Mouse (Mus musculus) G1E (cell line): ENCODE measurements around the gene Synrg. TPM values are rescaled to one million over a fixed set of nuclear protein-coding genes. Genes with fewer than 3 reads are reported as not detected.

Experiments
- ATAC-seq: 2 replicates; pipeline ENCODE4 v1.8.0; 2016; ENCODE audit warnings: mild to moderate bottlenecking; ENCODE audit not compliant: insufficient number of reproducible peaks, poor library complexity, low FRiP score, severe bottlenecking; ENCODE audit errors: extremely low read depth
- DNase-seq: peaks from one replicate; pipeline ENCODE4 v3.0.0; 2012; ENCODE audit warnings: low spot score
- H3K27me3 ChIP-seq: 2 replicates; pipeline ENCODE4 v1.6.1; 2012; ENCODE audit warnings: mild to moderate bottlenecking, low read length, inconsistent platforms; ENCODE audit not compliant: insufficient read depth
- H3K36me3 ChIP-seq: replicated peaks from 2 replicates; pipeline ENCODE3; 2012; ENCODE audit warnings: mild to moderate bottlenecking, inconsistent platforms
- H3K4me1 ChIP-seq: 2 replicates; pipeline ENCODE4 v1.6.1; 2012; ENCODE audit warnings: low read depth, low read length, inconsistent platforms, mixed read lengths; ENCODE audit not compliant: insufficient read depth
- H3K4me3 ChIP-seq: 2 replicates; pipeline ENCODE4 v1.5.1; 2012; ENCODE audit warnings: low read depth, mild to moderate bottlenecking, inconsistent platforms, low read length, moderate library complexity, mixed read lengths
- H3K9me3 ChIP-seq: replicated peaks from 2 replicates; pipeline ENCODE4 v1.6.1; 2012; ENCODE audit warnings: inconsistent platforms
- CTCF ChIP-seq: IDR thresholded peaks from 2 replicates; pipeline ENCODE4 v1.5.1; 2012; ENCODE audit warnings: low read depth, low read length, inconsistent platforms, mixed read lengths
- GATA1 ChIP-seq: IDR thresholded peaks from 2 replicates; pipeline ENCODE4 v1.6.1; 2012; ENCODE audit warnings: borderline replicate concordance, low read length, inconsistent platforms, mixed read lengths
- GATA2 ChIP-seq: IDR thresholded peaks from 2 replicates; pipeline ENCODE4 v1.6.1; 2012; ENCODE audit warnings: low read depth, low read length, inconsistent platforms, borderline replicate concordance
- POLR2AphosphoS5 ChIP-seq: IDR thresholded peaks from 2 replicates; pipeline ENCODE4 v1.6.1; 2012; ENCODE audit warnings: low read depth, low read length, inconsistent platforms; ENCODE audit not compliant: insufficient replicate concordance
- TAL1 ChIP-seq: conservative IDR thresholded peaks from 2 replicates; pipeline ENCODE4 v1.6.1; 2012; ENCODE audit warnings: low read depth, low read length, inconsistent platforms, mixed read lengths
- polyA plus RNA-seq: library from polyadenylated mRNA; stranded (reverse); fragments of >175 nt; gene quantifications from 2 replicates; pipeline ENCODE4 v1.2.3, GENCODE M21; 2012
- total RNA-seq, 2 experiments: library from RNA; stranded (forward) in 1 of 2; stranded (reverse) in 1 of 2; fragments of 200-1000 nt in 1 of 2; fragments of >200 nt in 1 of 2; fragmentation: Nextera tagmentation in 1 of 2; gene quantifications; 2 replicates each; pipeline ENCODE4 v1.2.3; 2014 to 2017

Synrg gene
- total and polyA plus RNA-seq, 3 experiments, result 10.7 to 41.7 (median 17.4) TPM

DNA sequence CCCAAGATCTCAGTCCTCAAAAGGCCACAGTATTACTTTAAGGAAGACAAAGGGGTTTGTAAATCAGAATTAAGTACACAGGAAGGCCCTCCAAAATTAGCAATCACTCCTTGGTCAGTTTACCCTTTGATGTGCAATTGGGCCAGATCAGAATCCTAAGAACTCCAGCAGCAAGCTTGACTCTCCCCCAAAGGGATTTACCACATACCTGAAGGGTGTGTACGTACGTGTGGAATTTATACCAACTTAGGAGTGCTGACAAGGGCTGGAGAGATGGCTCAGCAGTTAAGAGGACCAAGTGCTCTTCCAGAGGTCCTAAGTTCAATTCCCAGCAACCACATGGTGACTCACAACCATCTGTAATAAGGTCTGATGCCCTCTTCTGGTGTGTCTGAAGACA lies 97.7 kb downstream of the Synrg start:
- no peaks in the 10 kb centered on the region for H3K36me3 ChIP-seq
- no peak for DNase-seq
- H3K4me1 ChIP-seq, result no peaks in the 10 kb centered on the region
- H3K9me3 ChIP-seq, result no peaks in the 10 kb centered on the region
- H3K4me3 ChIP-seq, result no peak overlapping the region
- peaks cover 26% of the 10 kb centered on the region for H3K27me3 ChIP-seq
- no peak for ATAC-seq
- no peak for TF ChIP-seq POLR2AphosphoS5
- TF ChIP-seq CTCF, result no peak
- TF ChIP-seq GATA2, result no peak
- no peak for TF ChIP-seq TAL1
- TF ChIP-seq GATA1, result no peak

GRCm38 (mm10) chr11:84062805-84063204 lies 98.6 kb downstream of the Synrg start:
- ATAC-seq (no peak), DNase-seq (no peak)
- Histone ChIP-seq H3K9me3 (no peaks in the 10 kb centered on the region), H3K36me3 (no peaks in the 10 kb centered on the region), H3K27me3 (peaks cover 31% of the 10 kb centered on the region), H3K4me1 (no peaks in the 10 kb centered on the region), H3K4me3 (no peak overlapping the region)
- no peak for TF ChIP-seq POLR2AphosphoS5
- TF ChIP-seq GATA2, result no peak
- no peak for TF ChIP-seq CTCF
- TF ChIP-seq GATA1, result no peak
- no peak for TF ChIP-seq TAL1

DNA sequence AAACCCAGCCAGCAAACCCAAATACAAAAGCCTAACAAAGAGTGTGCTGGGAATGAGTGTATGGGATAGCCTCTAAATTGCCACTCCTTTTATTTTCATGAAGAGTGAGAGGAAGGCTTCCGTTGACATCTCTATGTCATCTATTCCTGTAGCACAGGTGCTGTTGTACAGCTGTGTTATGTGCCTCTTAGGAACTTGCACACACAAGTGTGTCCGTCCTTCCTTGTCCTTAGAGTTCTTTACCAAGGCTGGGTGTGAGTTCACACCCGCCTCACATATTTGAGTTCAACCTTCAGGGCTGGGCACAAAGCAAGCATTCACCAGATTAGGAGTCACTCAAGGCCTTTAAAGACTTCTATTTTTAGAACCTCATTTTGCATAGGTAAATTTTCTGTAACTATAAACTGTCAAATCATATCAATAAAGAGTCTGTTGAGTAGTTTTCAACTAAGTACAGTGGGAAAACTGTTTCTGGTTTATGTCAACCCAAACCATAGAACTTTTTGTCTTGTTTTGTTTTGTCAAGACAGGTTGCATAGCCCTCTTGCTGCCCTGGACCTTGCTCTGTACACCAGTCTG lies 99.5 kb downstream of the Synrg start:
- TF ChIP-seq TAL1, result no peak
- no peak for ATAC-seq
- DNase-seq, result no peak
- Histone ChIP-seq H3K9me3 (no peaks in the 10 kb centered on the region), H3K4me3 (no peak overlapping the region), H3K27me3 (peaks cover 40% of the 10 kb centered on the region), H3K4me1 (no peaks in the 10 kb centered on the region), H3K36me3 (no peaks in the 10 kb centered on the region)

DNA sequence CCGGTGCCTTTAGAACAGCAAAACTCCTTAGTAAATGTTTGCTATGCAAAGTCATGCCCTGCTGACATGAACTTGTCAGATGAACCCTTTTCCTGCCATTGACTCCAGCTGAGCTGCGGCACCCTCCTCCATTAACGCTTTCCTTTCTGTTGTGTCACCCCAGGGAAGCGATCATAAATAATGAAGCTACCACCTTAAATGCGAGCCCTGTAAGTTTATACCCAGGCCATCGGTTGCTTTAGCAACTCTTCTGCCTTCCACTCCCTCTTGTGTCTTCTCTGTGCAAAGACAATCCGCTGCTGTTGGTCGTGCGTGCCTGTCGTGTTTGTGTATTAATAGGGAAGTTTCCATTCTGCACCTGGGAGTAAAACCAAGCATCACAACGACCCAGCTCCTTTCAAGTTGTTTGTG lies 101.8 kb downstream of the Synrg start:
- no peak overlapping the region for H3K4me3 ChIP-seq
- H3K36me3 ChIP-seq, result no peaks in the 10 kb centered on the region
- H3K9me3 ChIP-seq, result no peaks in the 10 kb centered on the region
- no peaks in the 10 kb centered on the region for H3K4me1 ChIP-seq
- TF ChIP-seq GATA1 (no peak), TAL1 (no peak), POLR2AphosphoS5 (no peak), CTCF (no peak), GATA2 (no peak)
- peaks cover 50% of the 10 kb centered on the region for H3K27me3 ChIP-seq
- no peak for ATAC-seq
- DNase-seq, result no peak

GRCm38 (mm10) chr11:84066927-84067645 lies 102.9 kb downstream of the Synrg start:
- no peak for DNase-seq
- Histone ChIP-seq H3K36me3 (no peaks in the 10 kb centered on the region), H3K27me3 (peaks cover 44% of the 10 kb centered on the region), H3K4me1 (no peaks in the 10 kb centered on the region), H3K4me3 (no peak overlapping the region), H3K9me3 (no peaks in the 10 kb centered on the region)
- ATAC-seq, result no peak
- TF ChIP-seq GATA2, result no peak
- no peak for TF ChIP-seq TAL1
- no peak for TF ChIP-seq GATA1
- no peak for TF ChIP-seq POLR2AphosphoS5
- TF ChIP-seq CTCF, result no peak

GRCm38 (mm10) chr11:84067720-84068190 lies 103.5 kb downstream of the Synrg start:
- no peak for TF ChIP-seq GATA2
- no peak for TF ChIP-seq GATA1
- no peak for TF ChIP-seq CTCF
- TF ChIP-seq TAL1, result no peak
- TF ChIP-seq POLR2AphosphoS5, result no peak
- Histone ChIP-seq H3K4me1 (no peaks in the 10 kb centered on the region), H3K36me3 (no peaks in the 10 kb centered on the region), H3K9me3 (no peaks in the 10 kb centered on the region), H3K4me3 (no peak overlapping the region), H3K27me3 (peaks cover 47% of the 10 kb centered on the region)
- DNase-seq (no peak), ATAC-seq (no peak)
